Mouse (Mus musculus): Measurements from ENCODE around the gene Mrpl2.

DNA sequence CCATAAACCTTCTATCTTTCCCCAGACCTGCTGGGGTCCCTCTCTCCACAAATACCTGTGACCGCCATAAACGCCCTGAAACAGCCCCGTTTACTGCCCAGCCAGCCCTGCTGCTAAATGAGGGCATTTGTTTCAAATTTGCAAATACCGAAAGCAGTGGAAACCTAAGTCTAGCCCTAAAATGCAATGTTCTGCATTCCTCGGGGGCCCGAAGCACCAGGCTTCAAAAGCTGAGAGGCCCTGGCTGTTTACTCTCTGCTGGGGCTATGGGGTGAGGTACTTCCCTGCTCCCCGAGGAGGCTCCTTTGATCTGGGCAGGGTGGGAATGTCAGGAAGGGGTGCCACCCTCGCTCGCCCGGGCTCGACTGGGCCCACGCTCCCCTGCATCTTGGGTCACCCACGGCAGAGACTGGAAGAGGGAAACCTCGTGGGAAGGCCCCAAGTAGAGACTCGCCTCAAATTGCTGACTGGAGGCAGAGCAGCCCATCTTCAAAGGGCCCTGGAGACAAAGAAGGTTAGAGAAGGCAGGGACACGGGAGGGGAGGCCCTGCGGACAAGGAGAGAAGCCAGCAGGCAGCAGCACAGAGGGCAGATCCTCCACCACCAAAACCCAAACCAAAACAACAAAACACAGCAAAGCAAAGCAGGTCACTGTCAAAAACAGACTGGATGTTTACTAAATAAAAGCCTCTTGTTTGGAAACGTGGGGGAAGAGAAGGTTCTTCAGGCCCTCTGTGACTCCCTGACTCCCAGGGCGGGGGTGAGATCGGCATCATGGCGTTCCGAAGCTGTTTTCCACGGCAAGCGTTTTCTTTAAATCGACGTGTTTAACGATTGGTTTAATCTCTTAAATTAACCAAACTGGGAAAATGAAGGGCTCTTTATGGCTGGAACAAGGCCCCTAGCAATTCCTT lies 27.0 kb upstream of the Mrpl2 start:
- TF ChIP-seq POLR2A (IDR thresholded peaks at IDR 0.05; ENCODE audit: borderline replicate concordance, control insufficient read depth, low read depth, low read length) (no peak), CTCF (IDR thresholded peaks at IDR 0.05; ENCODE audit: control insufficient read depth, insufficient read depth, low read length) (no peak)
